Comparison of ENCODE assay signal across 29 mouse cellular contexts in genomic region chr5:74692411-74693090, GRCm38 (mm10). TPM values are rescaled to one million over a fixed set of nuclear protein-coding genes. Genes with fewer than 3 reads are reported as not detected.
DNase-seq lines count a peak whose midpoint lies in the region; ATAC-seq and TF ChIP-seq lines count a peak whose summit lies in the region.
"Had no signal": no experiment of that assay in that cellular context is flagged by ENCODE, and none has a peak within 500 bp of the region (broad histone marks: within the 10 kb centered on the region; RNA-seq: fewer than 3 reads in every experiment).

No protein-coding gene starts in this region.

- no peaks in the 10 kb centered on the region for H3K9me3 ChIP-seq in midbrain, embryonic 13.5 days
- H3K9me3 ChIP-seq: embryonic facial prominence, embryonic 10.5 days; embryonic facial prominence, embryonic 15.5 days; forebrain, embryonic 13.5 days; heart, embryonic 10.5 days; heart, embryonic 15.5 days; kidney, embryonic 15.5 days; lung, embryonic 15.5 days; megakaryocyte, embryonic 14.5 days; midbrain, embryonic 15.5 days had no signal

- no peak for TF ChIP-seq CTCF in small intestine, adult 2 months (IDR thresholded peaks at IDR 0.05; ENCODE audit: extremely low read depth, insufficient read length, insufficient replicate concordance, low read depth, low read length)

- H3K4me1 ChIP-seq in small intestine, adult 2 months (ENCODE audit: control insufficient read depth, insufficient read depth, insufficient read length, low read length) = peaks cover 16% of the 10 kb centered on the region
- no peaks in the 10 kb centered on the region for H3K4me1 ChIP-seq in midbrain, embryonic 13.5 days (replicated peaks)
- H3K4me1 ChIP-seq: forebrain, embryonic 13.5 days; kidney, embryonic 15.5 days; megakaryocyte, embryonic 14.5 days; midbrain, embryonic 15.5 days had no signal

- no peaks in the 10 kb centered on the region for H3K27me3 ChIP-seq in small intestine, adult 2 months (ENCODE audit: control insufficient read depth, insufficient read depth, low read length)
- H3K27me3 ChIP-seq in midbrain, embryonic 13.5 days = no peaks in the 10 kb centered on the region
- H3K27me3 ChIP-seq: CH12.LX; embryonic facial prominence, embryonic 15.5 days; forebrain, embryonic 13.5 days; heart, embryonic 15.5 days; kidney, embryonic 15.5 days; lung, embryonic 15.5 days; midbrain, embryonic 15.5 days had no signal

- WGBS in large intestine, adult 2 months = 35% methylated on average over 6 of the region's 6 CpGs
- 26% methylated on average over 6 of the region's 6 CpGs for WGBS in small intestine, adult 2 months
- 83% methylated on average over 6 of the region's 6 CpGs for WGBS in midbrain, embryonic 13.5 days

- no peak overlapping the region for H3K9ac ChIP-seq in midbrain, embryonic 13.5 days (replicated peaks)
- H3K9ac ChIP-seq: embryonic facial prominence, embryonic 15.5 days; forebrain, embryonic 13.5 days; heart, embryonic 15.5 days; kidney, embryonic 15.5 days; liver, embryonic 14.5 days; lung, embryonic 15.5 days; midbrain, embryonic 15.5 days had no signal

- peak; percentile 45 for DNase-seq in adrenal gland, postnatal 14 days
- no peak for DNase-seq in adrenal gland, adult 18-20 months (ENCODE audit: low spot score in 2 of 2)
- peak; percentile 97 for DNase-seq in large intestine, adult 2 months (ENCODE audit: low read depth, low spot score)
- peak; percentile 70 for DNase-seq in lung, postnatal 10 days
- DNase-seq in thymus, postnatal 25 days = no peak
- DNase-seq in kidney, adult 9 months = no peak
- DNase-seq: adrenal gland, adult 8-10 months; cerebellum, adult 8-10 months; cerebellum, postnatal 25 days; gastrocnemius, postnatal 36 days; kidney, adult 11 months; kidney, postnatal 36 days; layer of hippocampus, postnatal 36 days; liver had no signal

- no peak for TF ChIP-seq POLR2A in small intestine, adult 2 months (IDR thresholded peaks at IDR 0.05; ENCODE audit: low read depth, low read length)

- H3K36me3 ChIP-seq in small intestine, adult 2 months (ENCODE audit: control insufficient read depth, insufficient read depth, low read length) = peaks cover 11% of the 10 kb centered on the region
- no peaks in the 10 kb centered on the region for H3K36me3 ChIP-seq in midbrain, embryonic 13.5 days
- H3K36me3 ChIP-seq: embryonic facial prominence, embryonic 10.5 days; embryonic facial prominence, embryonic 15.5 days; heart, embryonic 10.5 days; heart, embryonic 15.5 days; kidney, embryonic 15.5 days; lung, embryonic 15.5 days; midbrain, embryonic 15.5 days had no signal

- H3K4me3 ChIP-seq in small intestine, adult 2 months (ENCODE audit: low read depth, low read length) = no peak overlapping the region
- H3K4me3 ChIP-seq in midbrain, embryonic 13.5 days (replicated peaks) = no peak overlapping the region
- H3K4me3 ChIP-seq: embryonic facial prominence, embryonic 10.5 days; embryonic facial prominence, embryonic 15.5 days; forebrain, embryonic 13.5 days; heart, embryonic 10.5 days; heart, embryonic 15.5 days; kidney, embryonic 15.5 days; lung, embryonic 15.5 days; megakaryocyte, embryonic 14.5 days; midbrain, embryonic 15.5 days had no signal

- H3K27ac ChIP-seq in small intestine, adult 2 months (ENCODE audit: insufficient read depth, low read depth, low read length) = peak overlapping the region; percentile 90
- no peak overlapping the region for H3K27ac ChIP-seq in midbrain, embryonic 13.5 days
- H3K27ac ChIP-seq: embryonic facial prominence, embryonic 10.5 days; embryonic facial prominence, embryonic 15.5 days; forebrain, embryonic 13.5 days; heart, embryonic 10.5 days; heart, embryonic 15.5 days; hindbrain, postnatal 0 days; kidney, embryonic 15.5 days; liver, embryonic 14.5 days; lung, embryonic 15.5 days; midbrain, embryonic 15.5 days had no signal

- H3K4me2 ChIP-seq in midbrain, embryonic 13.5 days (replicated peaks) = no peak overlapping the region
- H3K4me2 ChIP-seq: embryonic facial prominence, embryonic 15.5 days; forebrain, embryonic 13.5 days; heart, embryonic 15.5 days; kidney, embryonic 15.5 days; lung, embryonic 15.5 days; midbrain, embryonic 15.5 days had no signal

- ATAC-seq in midbrain, embryonic 13.5 days = no peak
- ATAC-seq: activated CD4-positive, CD25-positive, alpha-beta regulatory T cell, adult 4 months; forebrain, embryonic 13.5 days; hindbrain, postnatal 0 days; midbrain, embryonic 15.5 days had no signal

RNA-seq across cellular contexts. Expression of gene Lnx1, which starts 10.2 kb away (rescaled TPM):
- 5.6 and 7.5 TPM in 2 replicates for total RNA-seq in adrenal gland, postnatal 14 days (2021)
- 1 to 10 TPM; 3.9 to 4.5 TPM for total RNA-seq in adrenal gland, adult 18-20 months (2021)
- polyA plus RNA-seq in large intestine, adult 2 months (2012; rRNA removed) = 16.3 and 22.5 TPM in 2 replicates
- 6.5 and 21.1 TPM in 2 replicates for polyA plus RNA-seq in small intestine, adult 2 months (2012; rRNA removed)
- polyA plus RNA-seq in midbrain, embryonic 13.5 days (2015; fragmentation: Nextera tagmentation; extraction: Ambion mirVana) = 4.0 and 4.1 TPM in 2 replicates

Comparison
In these comparisons a context has a peak if more than half of its experiments do, and no peak if none do; other contexts are left out.
1. DNase-seq: peak in adrenal gland, postnatal 14 days (single experiment), large intestine, adult 2 months (single experiment) and lung, postnatal 10 days (single experiment); none in adrenal gland, adult 18-20 months (0 of 2), thymus, postnatal 25 days (single experiment) and kidney, adult 9 months (single experiment).